Mouse (Mus musculus) adrenal gland, adult 8-10 months (tissue): ENCODE results near the gene Ctsk. TPM values are rescaled to one million over a fixed set of nuclear protein-coding genes. Genes with fewer than 3 reads are reported as not detected.
A peak's percentile ranks its signal among the peaks of the same experiment; 100 is the strongest.
"Not testable (repeated sequence)": the region's sequence is repeated elsewhere in the genome, so short reads cannot be mapped to it uniquely, and the experiment has no call there.

Source experiments
- DNase-seq: peaks from one replicate; pipeline ENCODE4 v3.0.0; 2022
- total RNA-seq, 4 experiments: library from RNA; stranded (reverse); gene quantifications; 2 replicates each; pipeline ENCODE4 v1.2.4; 2022

Ctsk gene
- total RNA-seq, 4 experiments from 2014 or later: 4.6 to 9.3 (median 5.1) TPM

GRCm38 (mm10) chr3:95526111-95526510 is 27.1 kb downstream of the Ctsk start:
- DNase-seq: no peak

GRCm38 (mm10) chr3:95526622-95527211 is 27.7 kb downstream of the Ctsk start, which contains the start of gene Ctss:
Gene Ctss, plus strand, starts transcription at chr3:95526786.
- DNase-seq: no peak

GRCm38 (mm10) chr3:95529814-95530213 is 30.8 kb downstream of the Ctsk start:
- DNase-seq: no peak

- no peak for DNase-seq
These were observed 32.0 kb downstream of the Ctsk start for GRCm38 (mm10) chr3:95531025-95531424.

GRCm38 (mm10) chr3:95533364-95533763 is 34.3 kb downstream of the Ctsk start:
- no peak for DNase-seq

- no peak for DNase-seq
These were observed 35.9 kb downstream of the Ctsk start for GRCm38 (mm10) chr3:95534927-95535326.

- DNase-seq: no peak
These were observed 39.9 kb downstream of the Ctsk start for GRCm38 (mm10) chr3:95538936-95539335.

- DNase-seq: no peak
These were observed 40.8 kb downstream of the Ctsk start for GRCm38 (mm10) chr3:95539837-95540236.

GRCm38 (mm10) chr3:95541186-95541585 is 42.1 kb downstream of the Ctsk start:
- not testable (repeated sequence) for DNase-seq

- DNase-seq: no peak
These were observed 43.1 kb downstream of the Ctsk start for GRCm38 (mm10) chr3:95542171-95542570.

GRCm38 (mm10) chr3:95542981-95543380 is 43.9 kb downstream of the Ctsk start:
- no peak for DNase-seq

- no peak for DNase-seq
These were observed 51.1 kb downstream of the Ctsk start for GRCm38 (mm10) chr3:95550176-95550575.

- DNase-seq: peak; percentile 46
These were observed 54.9 kb downstream of the Ctsk start for GRCm38 (mm10) chr3:95553986-95554385.

Other genes starting within 250 kb of the Ctsk start
- gene Bnipl, start 248.1 kb upstream of the Ctsk start, total RNA-seq: under 1 TPM in 1 of 4 experiments, not detected in 3; 0.75 TPM
- gene Mindy1, start 217.9 kb upstream of the Ctsk start, total RNA-seq: 100 to 1,000 TPM; 127 to 191 (median 150) TPM
- 10 to 100 TPM; 26.8 to 34.8 (median 31.7) TPM for gene Prune1, start 217.2 kb upstream of the Ctsk start, total RNA-seq
- 1 to 10 TPM; 1.9 to 4.2 (median 3.0) TPM for gene Anxa9, start 192.1 kb upstream of the Ctsk start, total RNA-seq
- gene Cers2, start 184.5 kb upstream of the Ctsk start, total RNA-seq: 100 to 1,000 TPM; 211 to 272 (median 241) TPM
- gene Setdb1, start 142.1 kb upstream of the Ctsk start, total RNA-seq: 10 to 100 TPM; 22.2 to 38.1 (median 27.8) TPM
- not detected for gene 4930558C23Rik, start 96.4 kb upstream of the Ctsk start, total RNA-seq
- 10 to 100 TPM; 64.5 to 87.3 (median 75.1) TPM for gene Arnt, start 64.9 kb upstream of the Ctsk start, total RNA-seq
- 100 to 1,000 TPM in 2 of 4 experiments, 10 to 100 TPM in 2; 52.8 to 131 (median 95.6) TPM for gene Ctss, start 27.5 kb downstream of the Ctsk start, total RNA-seq
- not detected for gene Hormad1, start 60.4 kb downstream of the Ctsk start, total RNA-seq
- gene Golph3l, start 89.7 kb downstream of the Ctsk start, total RNA-seq: 10 to 100 TPM; 53.5 to 63.5 (median 61.5) TPM
- gene Ensa, start 125.7 kb downstream of the Ctsk start, total RNA-seq: 100 to 1,000 TPM; 102 to 141 (median 119) TPM
- gene Mcl1, start 159.5 kb downstream of the Ctsk start, total RNA-seq: 100 to 1,000 TPM; 177 to 189 (median 179) TPM
- gene Adamtsl4, start 188.7 kb downstream of the Ctsk start, total RNA-seq: 10 to 100 TPM in 1 of 4 experiments, 1 to 10 TPM in 3; 4.3 to 10.2 (median 6.4) TPM
- 100 to 1,000 TPM; 619 to 722 (median 665) TPM for gene Ecm1, start 240.3 kb downstream of the Ctsk start, total RNA-seq